Mouse (Mus musculus) gastrocnemius, postnatal 10 days (tissue): Measurements from ENCODE around the gene Ankdd1b. TPM values are rescaled to one million over a fixed set of nuclear protein-coding genes. Genes with fewer than 3 reads are reported as not detected.
A peak's percentile ranks its signal among the peaks of the same experiment; 100 is the strongest.

ENCODE experiments used
- DNase-seq: peaks from one replicate; pipeline ENCODE4 v3.0.0; 2021; ENCODE audit warnings: mixed read lengths
- total RNA-seq, 2 experiments: library from RNA; stranded (reverse); gene quantifications; 2 replicates each; pipeline ENCODE4 v1.2.3; 2021

Gene Ankdd1b
- total RNA-seq, 2 experiments from 2014 or later, result 0.29 to 0.31 TPM

DNA sequence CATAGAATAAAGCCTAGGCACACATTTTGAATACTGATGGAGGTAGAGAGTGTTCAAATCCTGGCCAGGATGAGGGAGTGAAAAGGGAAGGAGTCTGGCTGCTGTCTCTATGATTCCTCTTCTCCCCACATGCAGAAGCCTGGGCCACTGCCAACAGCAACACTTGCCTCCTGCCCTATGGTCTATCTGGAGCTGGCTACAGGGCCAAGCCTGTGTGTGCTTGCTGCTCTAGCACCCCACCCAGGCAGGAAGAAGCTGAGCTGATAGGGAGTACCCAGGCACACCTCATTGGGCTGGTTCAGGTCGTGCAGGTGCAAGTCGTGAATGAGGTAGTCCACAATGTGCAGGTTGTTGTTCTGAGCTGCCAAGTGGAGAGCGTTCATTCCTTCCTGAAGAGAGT is 16.7 kb downstream of the Ankdd1b start:
- DNase-seq, result no peak

DNA sequence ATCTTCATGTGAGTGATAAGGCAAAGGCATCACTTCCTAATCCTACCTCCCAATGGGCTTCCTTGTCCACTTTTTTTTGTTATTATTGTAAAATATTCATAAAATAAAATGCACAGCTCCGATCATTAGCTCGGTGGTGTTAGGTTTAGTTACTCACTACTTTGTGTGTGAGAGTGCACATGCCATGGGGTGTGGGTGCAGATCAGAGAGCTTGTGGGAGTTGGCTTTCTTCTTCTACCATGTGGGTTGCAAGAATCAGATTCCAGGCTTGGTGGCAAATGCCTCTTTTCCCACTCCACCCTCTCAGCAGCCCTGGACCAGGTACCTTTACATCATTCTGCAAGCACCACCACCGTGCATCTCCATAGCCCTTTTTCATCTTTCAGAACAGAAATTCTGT is 18.4 kb downstream of the Ankdd1b start:
- DNase-seq, result no peak

DNA sequence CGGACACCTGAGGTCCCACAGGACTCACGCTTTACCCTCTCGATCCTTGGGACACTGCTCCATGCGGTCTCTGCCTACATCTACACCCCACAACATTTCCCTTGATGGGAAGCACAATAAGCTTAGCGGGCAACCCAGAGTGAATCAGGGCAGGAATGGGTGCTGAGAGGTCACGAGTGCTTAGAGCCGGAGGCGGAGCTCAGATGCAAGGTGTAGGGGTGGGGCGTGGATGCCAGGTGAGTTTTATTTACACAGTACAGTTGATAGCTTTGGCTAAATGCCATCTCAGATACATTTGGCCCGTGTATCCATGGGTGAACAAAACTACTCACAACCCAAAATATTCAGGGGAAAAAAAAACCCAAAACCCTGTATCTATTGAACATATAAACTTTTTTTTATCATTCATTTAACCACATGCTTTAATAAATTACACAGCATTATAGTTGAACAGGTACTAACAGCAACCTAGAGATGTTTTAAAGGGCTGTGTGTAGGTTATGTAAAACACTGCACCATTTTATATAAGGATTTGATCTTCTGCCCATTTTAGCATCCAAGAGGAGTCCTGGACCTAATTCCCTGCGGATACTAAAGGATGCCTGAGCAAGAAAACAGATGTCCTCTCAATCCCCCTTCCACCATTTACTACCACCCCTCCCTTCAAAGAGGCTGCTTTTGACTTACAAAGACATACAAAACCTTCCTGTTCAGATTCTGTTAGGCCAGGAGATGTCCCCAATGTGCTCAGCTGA is 19.4 kb downstream of the Ankdd1b start:
- DNase-seq, result no peak

DNA sequence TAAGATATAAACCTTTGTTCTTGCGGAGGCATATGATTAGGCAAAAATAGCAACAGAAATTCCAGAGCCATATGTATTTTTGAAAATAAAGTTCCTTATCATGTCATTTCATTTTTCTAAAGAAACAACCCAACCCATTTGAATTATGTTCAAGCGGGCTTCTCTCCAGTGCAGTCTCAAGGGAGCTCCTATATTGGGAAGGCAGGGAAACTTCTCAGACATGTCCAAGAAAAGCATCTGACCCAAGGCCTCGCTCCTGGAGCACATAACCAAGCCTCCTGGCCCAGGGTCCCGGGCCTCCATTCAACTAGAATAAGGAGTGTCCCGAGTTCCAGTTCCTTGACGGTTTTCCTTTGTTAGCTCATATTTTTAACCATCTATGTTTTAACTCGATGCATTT is 20.1 kb downstream of the Ankdd1b start:
- DNase-seq, result no peak

GRCm38 (mm10) chr13:96450205-96450856 is 20.7 kb downstream of the Ankdd1b start:
- DNase-seq, result no peak

GRCm38 (mm10) chr13:96440436-96440835 is 30.6 kb downstream of the Ankdd1b start:
- no peak for DNase-seq

DNA sequence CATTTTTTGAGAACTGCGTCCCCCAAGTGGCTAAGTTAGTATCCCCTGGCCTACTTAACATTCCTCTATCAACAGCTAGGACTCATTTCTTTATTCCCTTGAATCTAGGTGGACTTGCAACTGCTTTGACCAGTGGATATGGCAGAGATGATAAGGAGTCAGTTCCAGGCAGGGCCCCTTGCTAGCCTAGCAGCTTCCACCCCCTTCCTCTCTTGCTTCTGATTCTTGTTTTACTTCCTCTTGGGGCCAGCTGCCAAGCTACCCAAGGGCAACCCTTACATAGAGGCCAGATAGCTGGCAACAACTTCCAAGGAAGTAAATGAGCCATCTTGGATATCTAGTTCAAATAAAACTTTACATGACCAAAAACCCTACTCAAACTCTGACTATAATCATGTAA is 34.1 kb downstream of the Ankdd1b start:
- DNase-seq, result no peak

- no peak for DNase-seq
Observed at GRCm38 (mm10) chr13:96435793-96436192, 35.2 kb downstream of the Ankdd1b start.

GRCm38 (mm10) chr13:96434899-96435331 is 36.1 kb downstream of the Ankdd1b start:
- DNase-seq, result no peak

DNA sequence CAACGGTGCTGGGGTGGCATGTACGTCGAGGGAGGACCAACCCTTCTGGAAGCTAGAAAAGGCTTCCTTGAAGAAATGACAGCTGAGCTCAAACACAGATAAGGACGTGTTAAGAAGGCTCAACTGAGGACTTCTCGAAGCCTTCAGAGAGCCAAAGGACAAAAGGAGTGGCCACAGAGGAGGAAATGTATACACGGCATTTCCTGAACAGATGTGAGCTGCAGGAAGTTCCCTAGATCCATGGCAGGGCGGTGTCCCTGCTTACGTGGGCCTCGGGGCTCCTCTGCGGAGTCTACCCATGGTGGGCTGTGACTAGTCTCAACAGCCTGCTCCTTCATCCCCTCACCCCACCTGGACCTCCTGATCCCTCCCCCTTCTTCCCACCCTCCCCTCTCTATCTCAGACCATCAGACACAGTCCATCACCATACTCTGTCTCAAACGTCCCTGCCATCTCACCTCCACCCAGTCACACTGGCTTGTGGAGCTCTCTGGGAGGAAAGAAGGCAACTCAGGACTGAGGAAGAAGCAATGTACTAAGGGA is 37.3 kb downstream of the Ankdd1b start:
- DNase-seq, result no peak

- no peak for DNase-seq
Observed at GRCm38 (mm10) chr13:96433041-96433440, 38.0 kb downstream of the Ankdd1b start.

DNA sequence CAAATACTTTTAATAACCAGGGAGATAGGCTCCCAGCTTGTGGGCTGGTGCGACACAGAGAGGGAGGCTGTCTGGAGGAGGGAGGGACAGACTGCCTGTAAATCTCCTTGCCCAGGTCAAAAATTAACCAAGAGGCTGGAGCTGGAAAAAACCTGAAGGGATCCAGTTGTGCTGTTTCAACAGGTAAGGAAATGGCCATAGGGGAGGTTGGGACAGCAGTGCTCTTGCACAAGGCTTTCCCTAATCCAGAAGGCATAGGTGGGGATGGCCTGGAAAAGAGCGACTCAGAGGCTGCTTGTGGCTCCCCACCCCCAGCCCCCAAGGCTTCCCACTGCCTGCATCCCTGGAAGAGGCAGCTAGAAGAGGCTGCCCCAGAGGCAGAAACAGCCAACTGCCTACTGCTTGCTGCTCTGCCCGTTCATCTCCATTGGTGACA is 38.6 kb downstream of the Ankdd1b start:
- DNase-seq, result no peak

- peak; percentile 93 for DNase-seq
Observed at GRCm38 (mm10) chr13:96431595-96432156, 39.3 kb downstream of the Ankdd1b start.

- no peak for DNase-seq
Observed at GRCm38 (mm10) chr13:96428531-96428930, 42.5 kb downstream of the Ankdd1b start.

- DNase-seq, result no peak
Observed at GRCm38 (mm10) chr13:96426044-96426443, 45.0 kb downstream of the Ankdd1b start.

DNA sequence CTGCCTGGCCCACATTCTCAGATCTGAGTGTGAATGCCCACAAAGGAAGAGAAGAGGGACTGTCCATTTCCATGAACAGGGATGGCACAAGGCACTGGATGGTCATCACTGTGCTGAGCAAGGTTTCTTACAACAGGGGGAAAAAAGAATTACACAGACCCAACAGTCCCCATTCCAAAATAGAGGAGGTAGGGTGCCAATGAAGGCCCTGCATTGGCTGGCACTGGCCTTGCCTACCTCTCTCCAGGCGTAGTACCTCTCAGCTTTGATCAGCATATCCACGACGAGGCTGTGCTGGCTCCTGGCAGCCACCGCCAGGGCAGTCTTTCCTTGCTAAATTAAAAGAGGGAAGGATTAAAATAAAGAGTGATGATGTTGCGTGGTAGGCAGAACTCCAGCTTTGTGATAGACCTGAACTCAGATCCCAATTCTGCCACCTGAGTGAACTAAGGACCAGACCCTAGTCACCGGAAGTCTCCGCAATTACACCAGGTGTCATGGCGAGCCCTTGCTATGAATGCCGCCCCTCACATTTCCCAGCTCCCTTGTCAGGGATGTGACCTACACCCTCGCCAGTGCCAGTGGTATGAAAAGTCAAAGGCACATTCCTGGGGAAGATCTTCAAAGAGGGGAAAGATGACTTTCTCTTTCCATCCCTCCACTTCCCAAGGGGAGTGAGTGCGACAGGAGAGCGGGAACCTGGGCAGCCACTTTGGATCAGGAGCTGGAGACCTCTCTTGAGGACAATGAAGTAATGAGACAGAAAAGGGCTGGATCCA is 46.3 kb downstream of the Ankdd1b start:
- DNase-seq, result no peak

- no peak for DNase-seq
Observed at GRCm38 (mm10) chr13:96421230-96421629, 49.8 kb downstream of the Ankdd1b start.

DNA sequence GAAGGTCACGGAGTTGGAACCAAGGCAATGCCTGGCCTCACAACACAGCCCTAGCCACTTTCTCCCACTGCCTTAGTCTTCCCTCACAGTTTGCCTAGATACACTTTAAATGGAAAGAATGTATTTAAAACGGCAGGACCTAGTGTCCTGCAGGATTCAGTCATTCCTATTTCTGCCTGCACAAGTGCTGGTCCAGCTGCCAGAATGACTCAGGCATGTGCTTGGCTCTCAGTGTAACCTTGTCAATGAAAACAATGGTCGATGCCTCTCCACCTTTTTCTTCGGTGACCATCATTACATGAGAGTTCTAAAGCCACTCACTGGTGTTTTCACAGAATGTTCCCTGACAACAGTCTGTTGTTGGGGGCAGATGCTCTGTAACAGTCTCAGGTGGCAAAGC is 52.5 kb downstream of the Ankdd1b start:
- no peak for DNase-seq

DNA sequence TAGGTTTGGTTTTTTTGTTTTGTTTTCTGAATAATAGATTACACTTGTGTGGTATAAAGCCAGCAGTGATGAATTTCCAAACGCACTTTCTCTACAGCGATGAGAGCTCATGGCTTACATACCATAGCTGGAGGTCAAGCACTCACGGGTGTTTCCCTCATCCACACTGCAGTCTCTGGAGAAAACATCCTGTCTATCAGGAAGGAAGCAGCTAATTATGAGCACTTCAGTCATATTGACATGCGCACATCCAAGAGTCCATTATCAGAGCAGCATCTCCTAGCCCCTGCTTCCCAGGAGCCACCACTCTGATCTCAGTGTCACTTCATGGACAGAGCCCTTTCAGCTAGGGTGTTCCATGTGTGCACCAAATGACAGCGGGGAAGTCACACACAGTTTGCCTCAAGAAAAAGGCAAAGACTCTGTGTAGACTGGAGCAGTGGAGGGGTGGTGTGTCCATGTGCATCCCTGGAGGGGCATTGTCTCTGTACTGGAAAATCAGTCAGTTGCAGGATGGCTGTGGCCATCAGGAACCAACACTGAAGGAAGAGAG is 53.7 kb downstream of the Ankdd1b start:
- DNase-seq, result no peak

- no peak for DNase-seq
Observed at GRCm38 (mm10) chr13:96416380-96416779, 54.6 kb downstream of the Ankdd1b start.

DNA sequence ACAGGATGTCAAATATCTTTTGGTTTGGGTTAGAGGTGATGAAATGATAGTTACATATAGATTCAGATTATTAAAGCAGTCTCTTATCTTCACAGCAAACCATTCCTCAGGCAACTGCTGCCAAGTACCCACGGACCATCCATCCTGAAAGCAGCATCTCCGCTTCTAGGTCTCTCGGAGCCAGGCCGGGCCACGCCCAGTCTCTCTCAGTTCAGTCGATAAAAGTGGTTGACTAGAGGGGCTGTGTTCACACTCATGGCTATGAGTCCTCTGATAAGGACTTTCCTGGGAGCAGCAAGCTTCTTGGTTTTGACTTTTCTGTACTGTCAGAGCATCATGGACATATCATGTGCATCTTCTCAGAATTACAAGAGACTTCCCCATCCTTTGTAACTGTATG is 56.6 kb downstream of the Ankdd1b start:
- no peak for DNase-seq

DNA sequence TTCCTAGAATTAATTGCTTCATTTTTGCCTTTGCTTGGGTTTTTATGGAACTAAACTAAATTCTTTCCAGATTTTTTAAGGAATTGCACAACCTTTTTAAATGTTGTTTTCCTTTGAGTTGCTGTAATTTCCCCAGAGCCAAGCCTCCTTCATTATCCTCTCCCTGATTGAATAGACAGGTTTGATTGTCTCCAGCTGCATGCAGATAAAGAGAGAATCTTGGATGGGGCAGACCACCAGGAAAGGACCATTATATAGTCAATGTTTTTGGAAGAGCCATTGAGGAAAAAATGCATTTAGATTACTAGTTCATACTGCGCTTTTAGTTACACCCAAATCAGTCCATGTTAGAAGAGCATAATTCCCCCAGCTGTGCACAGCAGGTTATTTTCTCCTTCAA is 62.2 kb downstream of the Ankdd1b start:
- DNase-seq, result no peak
